Mouse (Mus musculus): ENCODE results near the gene Nbeal2. TPM values are rescaled to one million over a fixed set of nuclear protein-coding genes. Genes with fewer than 3 reads are reported as not detected.

Nbeal2 gene
- total RNA-seq, 1 experiment: 13.6 TPM

GRCm38 (mm10) chr9:110687846-110688245 is 33.9 kb upstream of the Nbeal2 start:
- Histone ChIP-seq H3K4me1 (ENCODE audit: control insufficient read depth in 2 of 2, insufficient read depth in 2 of 2, low read length in 2 of 2, poor library complexity in 1 of 2) (peaks cover 0 to 19% of the 10 kb centered on the region in 2 experiments; a peak in 2 of 4 replicates), H3K9me3 (ENCODE audit: control insufficient read depth, insufficient read depth, low read depth, low read length) (no peaks in the 10 kb centered on the region), H3K4me3 (ENCODE audit: insufficient read depth in 1 of 2, low read depth in 1 of 2, low read length in 2 of 2, poor library complexity in 1 of 2, severe bottlenecking in 1 of 2) (no peak overlapping the region), H3K27ac (ENCODE audit: insufficient read depth, low read depth, low read length, poor library complexity, severe bottlenecking) (no peak overlapping the region), H3K36me3 (ENCODE audit: control insufficient read depth, insufficient read depth, low read length, poor library complexity, severe bottlenecking) (no peaks in the 10 kb centered on the region), H3K9ac (ENCODE audit: insufficient read depth, low read depth, low read length, poor library complexity, severe bottlenecking) (no peak overlapping the region)
- TF ChIP-seq HCFC1 (IDR thresholded peaks at IDR 0.05; ENCODE audit: borderline replicate concordance, insufficient read depth, low read length) (no peak), MAFK (IDR thresholded peaks at IDR 0.05; ENCODE audit: insufficient read depth, low read depth, low read length) (no peak), ZNF384 (IDR thresholded peaks at IDR 0.05; ENCODE audit: low read depth, low read length) (no peak), CHD2 (IDR thresholded peaks at IDR 0.05; ENCODE audit: low read depth, low read length) (no peak), ZC3H11A (IDR thresholded peaks at IDR 0.05; ENCODE audit: borderline replicate concordance, low read depth, low read length) (no peak)
- DNase-seq (ENCODE audit: low read depth, low spot score): no peak
- in situ Hi-C loops (cut with MboI; ENCODE audit: low sequenced_read_pairs in 2 of 2, unreplicated experiment in 2 of 2): no loop called here

- Histone ChIP-seq H3K27ac (ENCODE audit: insufficient read depth, low read depth, low read length, poor library complexity, severe bottlenecking) (no peak overlapping the region), H3K4me1 (ENCODE audit: control insufficient read depth in 2 of 2, insufficient read depth in 2 of 2, low read length in 2 of 2, poor library complexity in 1 of 2) (peaks cover 0 to 22% of the 10 kb centered on the region in 2 experiments; a peak in 3 of 4 replicates), H3K36me3 (ENCODE audit: control insufficient read depth, insufficient read depth, low read length, poor library complexity, severe bottlenecking) (no peaks in the 10 kb centered on the region), H3K4me3 (ENCODE audit: insufficient read depth in 1 of 2, low read depth in 1 of 2, low read length in 2 of 2, poor library complexity in 1 of 2, severe bottlenecking in 1 of 2) (no peak overlapping the region), H3K9ac (ENCODE audit: insufficient read depth, low read depth, low read length, poor library complexity, severe bottlenecking) (no peak overlapping the region), H3K9me3 (ENCODE audit: control insufficient read depth, insufficient read depth, low read depth, low read length) (no peaks in the 10 kb centered on the region)
- in situ Hi-C loops (cut with MboI; ENCODE audit: low sequenced_read_pairs in 2 of 2, unreplicated experiment in 2 of 2): no loop called here
- DNase-seq (ENCODE audit: low read depth, low spot score): no peak
- no peak for TF ChIP-seq MAFK (IDR thresholded peaks at IDR 0.05; ENCODE audit: insufficient read depth, low read depth, low read length)
- TF ChIP-seq CHD2 (IDR thresholded peaks at IDR 0.05; ENCODE audit: low read depth, low read length): no peak
- no peak for TF ChIP-seq ZNF384 (IDR thresholded peaks at IDR 0.05; ENCODE audit: low read depth, low read length)
- no peak for TF ChIP-seq HCFC1 (IDR thresholded peaks at IDR 0.05; ENCODE audit: borderline replicate concordance, insufficient read depth, low read length)
- no peak for TF ChIP-seq ZC3H11A (IDR thresholded peaks at IDR 0.05; ENCODE audit: borderline replicate concordance, low read depth, low read length)
Observed at GRCm38 (mm10) chr9:110687061-110687460, 33.1 kb upstream of the Nbeal2 start.

DNA sequence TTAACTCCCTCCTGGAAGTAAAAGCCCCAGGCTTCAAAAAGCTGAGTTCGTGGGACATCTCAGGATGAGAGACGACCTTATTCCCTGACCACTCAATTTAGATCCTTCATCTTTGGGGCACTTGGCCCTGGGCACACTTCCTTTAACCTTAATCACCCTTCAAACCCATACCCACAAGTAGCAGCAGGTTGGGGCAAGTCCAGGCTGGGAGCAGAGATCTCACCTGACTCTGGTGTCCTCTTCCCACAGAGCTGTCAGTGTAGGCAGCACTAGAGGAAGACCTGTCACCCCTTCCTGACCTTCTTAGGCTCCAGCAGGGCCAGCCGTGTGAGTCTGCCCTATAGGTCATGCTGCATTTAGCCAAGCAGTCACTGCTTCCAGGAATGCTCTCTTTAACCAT is 32.5 kb upstream of the Nbeal2 start:
- no peak for DNase-seq (ENCODE audit: low read depth, low spot score)
- Histone ChIP-seq H3K9me3 (ENCODE audit: control insufficient read depth, insufficient read depth, low read depth, low read length) (no peaks in the 10 kb centered on the region), H3K36me3 (ENCODE audit: control insufficient read depth, insufficient read depth, low read length, poor library complexity, severe bottlenecking) (no peaks in the 10 kb centered on the region), H3K27ac (ENCODE audit: insufficient read depth, low read depth, low read length, poor library complexity, severe bottlenecking) (no peak overlapping the region), H3K9ac (ENCODE audit: insufficient read depth, low read depth, low read length, poor library complexity, severe bottlenecking) (no peak overlapping the region), H3K4me3 (ENCODE audit: insufficient read depth in 1 of 2, low read depth in 1 of 2, low read length in 2 of 2, poor library complexity in 1 of 2, severe bottlenecking in 1 of 2) (no peak overlapping the region), H3K4me1 (ENCODE audit: control insufficient read depth in 2 of 2, insufficient read depth in 2 of 2, low read length in 2 of 2, poor library complexity in 1 of 2) (peaks cover 0 to 25% of the 10 kb centered on the region in 2 experiments; a peak in 3 of 4 replicates)
- no peak for TF ChIP-seq HCFC1 (IDR thresholded peaks at IDR 0.05; ENCODE audit: borderline replicate concordance, insufficient read depth, low read length)
- TF ChIP-seq ZNF384 (IDR thresholded peaks at IDR 0.05; ENCODE audit: low read depth, low read length): no peak
- TF ChIP-seq ZC3H11A (IDR thresholded peaks at IDR 0.05; ENCODE audit: borderline replicate concordance, low read depth, low read length): no peak
- TF ChIP-seq CHD2 (IDR thresholded peaks at IDR 0.05; ENCODE audit: low read depth, low read length): no peak
- no peak for TF ChIP-seq MAFK (IDR thresholded peaks at IDR 0.05; ENCODE audit: insufficient read depth, low read depth, low read length)
- in situ Hi-C loops (cut with MboI; ENCODE audit: low sequenced_read_pairs in 2 of 2, unreplicated experiment in 2 of 2): no loop called here

DNA sequence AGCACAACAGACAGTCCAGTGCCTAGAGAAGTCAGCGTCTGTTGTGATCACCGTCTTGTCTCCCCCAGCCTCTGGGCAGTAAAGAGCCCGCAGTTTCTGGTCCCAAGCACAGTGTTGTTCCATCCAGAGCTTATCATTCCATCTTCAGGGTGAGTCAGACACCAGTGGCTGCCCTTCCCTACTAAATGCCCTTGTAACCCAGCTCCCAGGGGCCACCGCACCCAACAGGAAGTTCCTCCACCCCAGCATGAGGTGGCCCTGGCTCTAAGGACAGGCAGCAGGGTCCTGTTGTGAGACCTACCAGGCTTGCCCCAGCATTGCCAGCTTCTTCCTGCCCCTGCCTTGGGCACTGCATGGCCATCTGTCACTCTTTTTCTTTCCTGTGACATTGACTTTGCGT is 31.6 kb upstream of the Nbeal2 start:
- Histone ChIP-seq H3K27ac (ENCODE audit: insufficient read depth, low read depth, low read length, poor library complexity, severe bottlenecking) (no peak overlapping the region), H3K4me3 (ENCODE audit: insufficient read depth in 1 of 2, low read depth in 1 of 2, low read length in 2 of 2, poor library complexity in 1 of 2, severe bottlenecking in 1 of 2) (no peak overlapping the region), H3K4me1 (ENCODE audit: control insufficient read depth in 2 of 2, insufficient read depth in 2 of 2, low read length in 2 of 2, poor library complexity in 1 of 2) (peaks cover 0 to 29% of the 10 kb centered on the region in 2 experiments; a peak in 3 of 4 replicates), H3K9me3 (ENCODE audit: control insufficient read depth, insufficient read depth, low read depth, low read length) (no peaks in the 10 kb centered on the region), H3K9ac (ENCODE audit: insufficient read depth, low read depth, low read length, poor library complexity, severe bottlenecking) (no peak overlapping the region), H3K36me3 (ENCODE audit: control insufficient read depth, insufficient read depth, low read length, poor library complexity, severe bottlenecking) (no peaks in the 10 kb centered on the region)
- DNase-seq (ENCODE audit: low read depth, low spot score): no peak
- TF ChIP-seq HCFC1 (IDR thresholded peaks at IDR 0.05; ENCODE audit: borderline replicate concordance, insufficient read depth, low read length): no peak
- TF ChIP-seq ZC3H11A (IDR thresholded peaks at IDR 0.05; ENCODE audit: borderline replicate concordance, low read depth, low read length): no peak
- TF ChIP-seq MAFK (IDR thresholded peaks at IDR 0.05; ENCODE audit: insufficient read depth, low read depth, low read length): no peak
- in situ Hi-C loops (cut with MboI; ENCODE audit: low sequenced_read_pairs in 2 of 2, unreplicated experiment in 2 of 2): no loop called here

DNA sequence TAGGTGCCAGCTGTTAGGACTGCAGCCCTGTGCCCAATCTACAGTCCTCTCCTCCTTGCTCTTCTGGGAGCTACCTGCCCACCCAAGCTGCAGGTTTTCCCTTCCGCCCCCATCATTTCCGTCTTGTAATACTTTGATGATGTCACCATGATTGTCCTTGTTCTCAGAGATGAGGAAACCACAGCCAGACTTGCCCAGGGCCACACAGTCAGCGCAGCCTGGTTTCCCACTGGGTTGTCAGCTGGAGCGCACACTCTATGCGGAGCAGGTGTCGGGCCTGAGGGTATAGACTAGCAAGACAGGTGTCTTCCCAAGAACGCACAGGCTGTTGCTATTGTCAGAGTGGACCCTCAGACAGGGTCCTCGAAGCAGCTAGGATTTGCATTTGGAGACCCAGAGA is 31.2 kb upstream of the Nbeal2 start:
- Histone ChIP-seq H3K9ac (ENCODE audit: insufficient read depth, low read depth, low read length, poor library complexity, severe bottlenecking) (no peak overlapping the region), H3K27ac (ENCODE audit: insufficient read depth, low read depth, low read length, poor library complexity, severe bottlenecking) (no peak overlapping the region), H3K4me1 (ENCODE audit: control insufficient read depth in 2 of 2, insufficient read depth in 2 of 2, low read length in 2 of 2, poor library complexity in 1 of 2) (peaks cover 0 to 29% of the 10 kb centered on the region in 2 experiments; a peak in 3 of 4 replicates), H3K4me3 (ENCODE audit: insufficient read depth in 1 of 2, low read depth in 1 of 2, low read length in 2 of 2, poor library complexity in 1 of 2, severe bottlenecking in 1 of 2) (no peak overlapping the region), H3K36me3 (ENCODE audit: control insufficient read depth, insufficient read depth, low read length, poor library complexity, severe bottlenecking) (no peaks in the 10 kb centered on the region), H3K9me3 (ENCODE audit: control insufficient read depth, insufficient read depth, low read depth, low read length) (no peaks in the 10 kb centered on the region)
- no peak for DNase-seq (ENCODE audit: low read depth, low spot score)
- in situ Hi-C loops (cut with MboI; ENCODE audit: low sequenced_read_pairs in 2 of 2, unreplicated experiment in 2 of 2): no loop called here
- TF ChIP-seq HCFC1 (IDR thresholded peaks at IDR 0.05; ENCODE audit: borderline replicate concordance, insufficient read depth, low read length): no peak
- no peak for TF ChIP-seq CHD2 (IDR thresholded peaks at IDR 0.05; ENCODE audit: low read depth, low read length)
- no peak for TF ChIP-seq ZNF384 (IDR thresholded peaks at IDR 0.05; ENCODE audit: low read depth, low read length)
- no peak for TF ChIP-seq MAFK (IDR thresholded peaks at IDR 0.05; ENCODE audit: insufficient read depth, low read depth, low read length)
- TF ChIP-seq ZC3H11A (IDR thresholded peaks at IDR 0.05; ENCODE audit: borderline replicate concordance, low read depth, low read length): no peak

Measured in ES-E14 (cell line).